Mouse (Mus musculus): ENCODE results near the gene Pcbp3. TPM values are rescaled to one million over a fixed set of nuclear protein-coding genes. Genes with fewer than 3 reads are reported as not detected.

Pcbp3 gene
- polyA plus RNA-seq, 1 experiment from 2014 or later = 23.8 TPM

DNA sequence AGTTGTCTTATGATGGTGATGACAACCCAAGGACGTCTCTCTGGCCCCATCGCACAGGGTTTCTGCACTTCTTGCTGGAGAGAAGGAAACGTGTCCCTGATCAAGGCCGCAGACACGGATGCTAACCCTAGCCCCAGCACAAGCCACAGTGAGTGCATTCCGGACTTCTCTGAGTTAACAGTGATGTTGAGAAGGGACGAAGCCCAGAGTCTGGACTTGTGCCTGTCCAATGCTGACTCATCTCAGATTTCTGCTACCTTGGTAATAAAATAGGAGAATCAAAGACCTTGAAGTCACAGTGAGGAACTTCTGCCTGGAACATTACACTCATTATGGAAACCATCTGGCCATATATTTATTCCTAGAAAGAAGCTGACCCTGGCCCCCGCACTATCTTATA is 89.0 kb downstream of the Pcbp3 start:
- H3K4me3 ChIP-seq (ENCODE audit: low read depth, low read length) = no peak overlapping the region
- H3K27ac ChIP-seq (replicated peaks; ENCODE audit: low read depth, low read length) = no peak overlapping the region
- no peak overlapping the region for H3K9ac ChIP-seq (replicated peaks; ENCODE audit: low read length)
- H3K36me3 ChIP-seq (replicated peaks; ENCODE audit: control insufficient read depth, insufficient read depth, low read depth, low read length) = no peaks in the 10 kb centered on the region
- no peaks in the 10 kb centered on the region for H3K4me1 ChIP-seq (ENCODE audit: control insufficient read depth, insufficient read depth, low read length)
- DNase-seq (ENCODE audit: low spot score) (no peak), ATAC-seq (replicated peaks; ENCODE audit: insufficient number of reproducible peaks, low FRiP score, low TSS enrichment, low read depth) (no peak)
- H3K4me2 ChIP-seq (ENCODE audit: low read depth, low read length) = no peak overlapping the region
- no peaks in the 10 kb centered on the region for H3K9me3 ChIP-seq (replicated peaks; ENCODE audit: control insufficient read depth, low read length)
- WGBS = 83% methylated on average over 8 of the region's 8 CpGs
- no peaks in the 10 kb centered on the region for H3K27me3 ChIP-seq (ENCODE audit: control insufficient read depth, insufficient read depth, low read length)

DNA sequence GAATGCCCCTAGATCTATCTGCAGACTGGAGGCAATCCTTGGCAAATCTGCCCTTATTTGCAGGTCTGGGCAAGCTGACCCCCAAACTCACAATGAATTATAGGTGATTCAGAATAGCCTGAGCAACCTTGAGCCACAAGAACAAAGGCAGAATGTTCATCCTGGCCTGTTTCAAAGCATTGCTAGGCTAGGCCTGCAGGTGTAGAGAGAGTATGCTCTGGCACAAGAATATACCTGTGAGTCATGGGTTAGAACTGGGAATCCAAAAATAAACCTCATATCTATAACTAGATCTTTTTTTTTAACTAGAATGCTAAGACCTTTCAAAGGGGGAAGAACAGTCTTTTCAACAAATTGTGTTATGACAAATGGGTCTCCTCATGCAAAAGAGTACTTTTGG is 95.8 kb downstream of the Pcbp3 start:
- no peak overlapping the region for H3K4me2 ChIP-seq (ENCODE audit: low read depth, low read length)
- no peak overlapping the region for H3K4me3 ChIP-seq (ENCODE audit: low read depth, low read length)
- H3K4me1 ChIP-seq (ENCODE audit: control insufficient read depth, insufficient read depth, low read length) = no peaks in the 10 kb centered on the region
- H3K9ac ChIP-seq (replicated peaks; ENCODE audit: low read length) = no peak overlapping the region
- no peak for DNase-seq (ENCODE audit: low spot score)
- no peak overlapping the region for H3K27ac ChIP-seq (replicated peaks; ENCODE audit: low read depth, low read length)
- no peaks in the 10 kb centered on the region for H3K9me3 ChIP-seq (replicated peaks; ENCODE audit: control insufficient read depth, low read length)
- H3K27me3 ChIP-seq (ENCODE audit: control insufficient read depth, insufficient read depth, low read length) = no peaks in the 10 kb centered on the region
- ATAC-seq (replicated peaks; ENCODE audit: insufficient number of reproducible peaks, low FRiP score, low TSS enrichment, low read depth) = no peak
- H3K36me3 ChIP-seq (replicated peaks; ENCODE audit: control insufficient read depth, insufficient read depth, low read depth, low read length) = no peaks in the 10 kb centered on the region

DNA sequence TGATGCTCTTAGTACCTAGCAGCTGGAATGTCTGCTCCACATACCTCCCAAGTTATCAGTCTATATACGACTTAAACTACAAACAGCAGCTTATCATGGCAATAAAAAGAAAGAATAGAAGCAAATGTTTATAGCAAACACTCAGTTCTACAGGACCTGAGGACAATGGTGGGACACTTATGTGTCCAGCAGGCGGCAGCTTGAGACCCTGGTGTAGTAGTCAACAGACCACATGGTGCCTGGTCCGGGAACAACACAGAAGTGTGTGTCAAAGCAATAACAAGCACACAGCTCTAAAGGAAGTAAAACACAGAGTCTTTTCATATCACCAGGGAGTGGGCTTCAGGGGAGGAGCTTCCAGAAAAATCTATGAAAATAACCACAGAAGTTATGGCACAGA is 100.7 kb downstream of the Pcbp3 start:
- WGBS = 72% methylated on average over 3 of the region's 3 CpGs
- no peak overlapping the region for H3K4me2 ChIP-seq (ENCODE audit: low read depth, low read length)
- H3K4me1 ChIP-seq (ENCODE audit: control insufficient read depth, insufficient read depth, low read length) = no peaks in the 10 kb centered on the region
- H3K27me3 ChIP-seq (ENCODE audit: control insufficient read depth, insufficient read depth, low read length) = no peaks in the 10 kb centered on the region
- H3K9me3 ChIP-seq (replicated peaks; ENCODE audit: control insufficient read depth, low read length) = no peaks in the 10 kb centered on the region
- no peak for DNase-seq (ENCODE audit: low spot score)
- H3K27ac ChIP-seq (replicated peaks; ENCODE audit: low read depth, low read length) = no peak overlapping the region
- H3K36me3 ChIP-seq (replicated peaks; ENCODE audit: control insufficient read depth, insufficient read depth, low read depth, low read length) = no peaks in the 10 kb centered on the region
- H3K4me3 ChIP-seq (ENCODE audit: low read depth, low read length) = no peak overlapping the region
- no peak overlapping the region for H3K9ac ChIP-seq (replicated peaks; ENCODE audit: low read length)
- no peak for ATAC-seq (replicated peaks; ENCODE audit: insufficient number of reproducible peaks, low FRiP score, low TSS enrichment, low read depth)

GRCm38 (mm10) chr10:76859355-76860127 is 102.1 kb downstream of the Pcbp3 start:
- H3K27me3 ChIP-seq (ENCODE audit: control insufficient read depth, insufficient read depth, low read length) = no peaks in the 10 kb centered on the region
- no peak for ATAC-seq (replicated peaks; ENCODE audit: insufficient number of reproducible peaks, low FRiP score, low TSS enrichment, low read depth)
- no peaks in the 10 kb centered on the region for H3K9me3 ChIP-seq (replicated peaks; ENCODE audit: control insufficient read depth, low read length)
- H3K36me3 ChIP-seq (replicated peaks; ENCODE audit: control insufficient read depth, insufficient read depth, low read depth, low read length) = no peaks in the 10 kb centered on the region
- no peak overlapping the region for H3K4me2 ChIP-seq (ENCODE audit: low read depth, low read length)
- no peak overlapping the region for H3K9ac ChIP-seq (replicated peaks; ENCODE audit: low read length)
- H3K4me3 ChIP-seq (ENCODE audit: low read depth, low read length) = no peak overlapping the region
- 81% methylated on average over 12 of the region's 12 CpGs for WGBS
- no peaks in the 10 kb centered on the region for H3K4me1 ChIP-seq (ENCODE audit: control insufficient read depth, insufficient read depth, low read length)
- DNase-seq (ENCODE audit: low spot score) = no peak
- H3K27ac ChIP-seq (replicated peaks; ENCODE audit: low read depth, low read length) = no peak overlapping the region

GRCm38 (mm10) chr10:76857879-76858278 is 103.8 kb downstream of the Pcbp3 start:
- H3K4me3 ChIP-seq (ENCODE audit: low read depth, low read length) = no peak overlapping the region
- no peak overlapping the region for H3K9ac ChIP-seq (replicated peaks; ENCODE audit: low read length)
- no peak overlapping the region; the same call in 1 of the 2 replicates for H3K4me2 ChIP-seq (ENCODE audit: low read depth, low read length)
- H3K9me3 ChIP-seq (replicated peaks; ENCODE audit: control insufficient read depth, low read length) = no peaks in the 10 kb centered on the region
- no peaks in the 10 kb centered on the region for H3K4me1 ChIP-seq (ENCODE audit: control insufficient read depth, insufficient read depth, low read length)
- H3K27me3 ChIP-seq (ENCODE audit: control insufficient read depth, insufficient read depth, low read length) = no peaks in the 10 kb centered on the region
- no peak for ATAC-seq (replicated peaks; ENCODE audit: insufficient number of reproducible peaks, low FRiP score, low TSS enrichment, low read depth)
- no peak for DNase-seq (ENCODE audit: low spot score)
- 87% methylated on average over 2 of the region's 2 CpGs for WGBS
- no peaks in the 10 kb centered on the region for H3K36me3 ChIP-seq (replicated peaks; ENCODE audit: control insufficient read depth, insufficient read depth, low read depth, low read length)
- no peak overlapping the region for H3K27ac ChIP-seq (replicated peaks; ENCODE audit: low read depth, low read length)

DNA sequence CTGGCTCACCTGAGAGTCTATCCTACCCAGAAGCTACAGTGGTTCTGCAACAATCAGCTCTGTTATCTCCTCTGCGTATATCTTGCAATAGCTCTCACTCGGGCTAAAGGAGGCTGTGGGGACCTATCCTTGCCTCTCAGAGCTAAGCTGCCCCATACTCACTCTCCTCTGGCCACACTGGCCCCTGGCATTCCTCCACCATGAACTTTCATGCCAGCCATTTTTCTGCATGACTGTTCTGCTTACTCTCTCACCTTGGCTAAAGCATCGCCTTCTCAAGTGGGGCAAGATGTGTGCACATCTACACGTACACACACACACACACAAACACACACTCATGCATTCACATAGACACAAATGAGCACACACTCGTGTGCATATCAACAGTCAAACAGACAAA is 115.2 kb downstream of the Pcbp3 start:
- DNase-seq (ENCODE audit: low spot score) (no peak), ATAC-seq (replicated peaks; ENCODE audit: insufficient number of reproducible peaks, low FRiP score, low TSS enrichment, low read depth) (no peak)
- no peaks in the 10 kb centered on the region for H3K27me3 ChIP-seq (ENCODE audit: control insufficient read depth, insufficient read depth, low read length)
- WGBS = 90% methylated on average over 5 of the region's 5 CpGs
- no peak overlapping the region for H3K27ac ChIP-seq (replicated peaks; ENCODE audit: low read depth, low read length)
- no peaks in the 10 kb centered on the region for H3K36me3 ChIP-seq (replicated peaks; ENCODE audit: control insufficient read depth, insufficient read depth, low read depth, low read length)
- H3K9me3 ChIP-seq (replicated peaks; ENCODE audit: control insufficient read depth, low read length) = no peaks in the 10 kb centered on the region
- no peak overlapping the region for H3K4me2 ChIP-seq (ENCODE audit: low read depth, low read length)
- H3K9ac ChIP-seq (replicated peaks; ENCODE audit: low read length) = no peak overlapping the region
- no peaks in the 10 kb centered on the region for H3K4me1 ChIP-seq (ENCODE audit: control insufficient read depth, insufficient read depth, low read length)
- H3K4me3 ChIP-seq (ENCODE audit: low read depth, low read length) = no peak overlapping the region

GRCm38 (mm10) chr10:76844901-76845300 is 116.8 kb downstream of the Pcbp3 start:
- DNase-seq (ENCODE audit: low spot score) (no peak), ATAC-seq (replicated peaks; ENCODE audit: insufficient number of reproducible peaks, low FRiP score, low TSS enrichment, low read depth) (no peak)
- H3K4me1 ChIP-seq (ENCODE audit: control insufficient read depth, insufficient read depth, low read length) = no peaks in the 10 kb centered on the region
- no peak overlapping the region for H3K4me3 ChIP-seq (ENCODE audit: low read depth, low read length)
- H3K9ac ChIP-seq (replicated peaks; ENCODE audit: low read length) = no peak overlapping the region
- 83% methylated on average over 4 of the region's 4 CpGs for WGBS
- H3K4me2 ChIP-seq (ENCODE audit: low read depth, low read length) = no peak overlapping the region
- no peaks in the 10 kb centered on the region for H3K9me3 ChIP-seq (replicated peaks; ENCODE audit: control insufficient read depth, low read length)
- H3K27me3 ChIP-seq (ENCODE audit: control insufficient read depth, insufficient read depth, low read length) = no peaks in the 10 kb centered on the region
- H3K36me3 ChIP-seq (replicated peaks; ENCODE audit: control insufficient read depth, insufficient read depth, low read depth, low read length) = no peaks in the 10 kb centered on the region
- H3K27ac ChIP-seq (replicated peaks; ENCODE audit: low read depth, low read length) = no peak overlapping the region

DNA sequence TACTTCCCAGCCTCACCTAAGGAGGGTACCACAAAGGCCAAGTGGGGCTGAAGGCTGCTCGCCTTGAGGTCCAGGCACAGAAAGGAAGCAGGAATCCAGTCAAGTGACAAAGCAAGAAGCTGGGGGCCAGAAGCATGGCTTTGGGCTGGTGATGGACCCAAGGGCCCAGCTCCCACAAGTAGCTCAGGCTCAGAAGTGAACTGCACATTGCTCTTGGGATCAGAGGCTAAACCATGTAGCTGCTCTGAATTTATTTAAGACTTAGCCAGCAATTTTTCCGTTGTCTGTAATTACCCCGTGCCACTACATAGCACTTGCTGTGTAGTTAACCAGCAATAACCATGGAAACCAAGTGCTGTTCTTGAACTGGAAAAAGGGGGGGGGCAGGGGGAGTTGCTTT is 117.3 kb downstream of the Pcbp3 start:
- ATAC-seq (replicated peaks; ENCODE audit: insufficient number of reproducible peaks, low FRiP score, low TSS enrichment, low read depth) = no peak

More for the DNA sequence above, 117.3 kb downstream of the Pcbp3 start:
- no peaks in the 10 kb centered on the region for H3K9me3 ChIP-seq (replicated peaks; ENCODE audit: control insufficient read depth, low read length)
- H3K4me1 ChIP-seq (ENCODE audit: control insufficient read depth, insufficient read depth, low read length) = no peaks in the 10 kb centered on the region
- H3K27me3 ChIP-seq (ENCODE audit: control insufficient read depth, insufficient read depth, low read length) = no peaks in the 10 kb centered on the region
- no peak overlapping the region for H3K4me2 ChIP-seq (ENCODE audit: low read depth, low read length)
- H3K27ac ChIP-seq (replicated peaks; ENCODE audit: low read depth, low read length) = no peak overlapping the region
- no peaks in the 10 kb centered on the region for H3K36me3 ChIP-seq (replicated peaks; ENCODE audit: control insufficient read depth, insufficient read depth, low read depth, low read length)
- 82% methylated on average over 3 of the region's 3 CpGs for WGBS
- H3K9ac ChIP-seq (replicated peaks; ENCODE audit: low read length) = no peak overlapping the region
- DNase-seq (ENCODE audit: low spot score) = no peak
- H3K4me3 ChIP-seq (ENCODE audit: low read depth, low read length) = no peak overlapping the region
